Mouse (Mus musculus): Measurements from ENCODE around the gene Nkx2-5.

The Nkx2-5 gene

GRCm38 (mm10) chr17:26835956-26836355, 8.9 kb downstream of the Nkx2-5 start:
- DNase-seq: no peak

DNA sequence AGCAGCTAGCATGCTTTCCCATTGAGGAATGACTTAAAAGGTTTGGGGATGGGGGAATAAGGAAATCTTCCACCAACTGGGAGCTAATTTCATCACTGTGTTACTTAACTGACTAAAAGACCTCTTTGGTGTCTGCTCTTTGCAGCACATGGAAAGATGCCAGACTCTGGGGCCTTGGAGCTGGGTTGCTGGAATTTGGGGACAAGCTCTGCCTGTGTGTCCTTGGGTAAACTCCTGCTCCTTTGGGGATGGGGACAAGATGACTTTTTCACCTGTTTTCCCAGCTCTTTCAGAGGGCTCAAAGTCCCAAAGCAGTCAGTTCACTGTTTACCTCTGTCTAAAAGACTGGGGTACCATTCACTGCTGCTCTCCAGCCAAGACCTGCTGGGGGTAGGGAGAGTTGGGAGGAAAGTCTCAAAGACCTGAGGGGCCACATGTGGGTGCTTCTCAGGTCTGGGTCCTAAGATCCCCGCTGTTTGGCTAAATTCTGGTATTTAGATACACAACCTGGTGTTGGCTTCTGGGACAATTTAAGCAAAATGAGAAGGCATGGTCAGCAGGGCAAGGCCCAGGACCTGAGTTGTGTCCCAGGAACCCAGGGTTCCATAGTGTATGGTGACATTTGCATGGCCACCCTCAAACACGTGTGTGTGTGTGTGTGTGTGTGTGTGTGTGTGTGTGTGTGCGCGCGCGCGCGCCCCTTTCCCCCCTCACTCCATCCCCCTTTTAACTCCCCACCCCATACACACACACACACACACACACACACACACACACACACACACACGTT, 9.6 kb downstream of the Nkx2-5 start:
- no peak for DNase-seq

DNA sequence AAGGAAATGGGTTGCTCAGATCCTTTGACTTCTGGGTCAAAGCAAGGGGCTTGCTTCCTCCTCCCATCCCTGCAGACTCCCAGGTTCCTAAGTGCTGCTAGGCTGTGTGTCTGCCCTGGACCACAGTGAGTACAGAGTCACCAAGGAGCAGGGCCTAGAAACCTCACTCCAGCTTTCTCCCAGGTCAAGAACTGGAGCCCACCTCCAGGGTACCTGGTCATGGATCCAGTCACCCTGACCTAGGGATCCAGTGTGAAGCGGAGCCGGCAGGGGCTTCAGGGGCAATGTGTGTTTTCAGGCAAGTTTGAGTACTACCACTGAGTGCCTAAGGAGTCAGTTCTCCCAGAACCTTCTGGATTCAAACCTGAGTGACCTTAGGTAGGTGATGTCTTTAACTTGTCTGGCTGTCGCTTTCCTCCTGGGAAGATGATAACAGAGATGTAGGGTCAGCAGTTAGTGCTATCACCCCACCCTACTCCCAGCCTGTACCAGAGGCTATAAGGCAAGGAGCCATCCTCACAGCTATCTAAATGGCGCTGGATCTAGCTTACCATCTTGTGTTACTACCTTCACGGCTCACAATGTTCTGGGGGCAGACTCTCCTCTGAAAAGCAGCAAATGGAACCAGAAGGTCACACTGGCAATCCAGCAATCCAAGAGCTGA, 10.4 kb downstream of the Nkx2-5 start:
- no peak for DNase-seq

DNA sequence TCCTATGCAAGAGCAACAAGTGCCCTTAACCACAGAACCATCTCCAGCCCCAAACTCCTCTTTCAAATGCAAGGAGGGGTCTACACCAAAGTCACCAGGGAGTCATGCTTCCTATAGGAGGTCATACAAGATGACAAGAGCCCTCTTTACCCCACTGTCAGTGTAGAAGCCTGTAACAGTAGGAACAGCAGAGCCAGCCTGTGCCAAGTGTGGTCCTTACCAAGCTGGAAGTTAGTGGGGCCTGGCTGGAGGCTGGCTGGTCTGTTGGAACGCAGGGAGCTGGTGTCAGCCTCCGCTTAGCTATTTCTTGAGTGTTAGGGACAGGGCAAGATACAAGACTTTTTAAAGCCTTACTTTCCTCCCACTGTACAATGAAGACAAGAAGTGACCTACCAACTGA, 11.0 kb downstream of the Nkx2-5 start:
- no peak for DNase-seq

DNA sequence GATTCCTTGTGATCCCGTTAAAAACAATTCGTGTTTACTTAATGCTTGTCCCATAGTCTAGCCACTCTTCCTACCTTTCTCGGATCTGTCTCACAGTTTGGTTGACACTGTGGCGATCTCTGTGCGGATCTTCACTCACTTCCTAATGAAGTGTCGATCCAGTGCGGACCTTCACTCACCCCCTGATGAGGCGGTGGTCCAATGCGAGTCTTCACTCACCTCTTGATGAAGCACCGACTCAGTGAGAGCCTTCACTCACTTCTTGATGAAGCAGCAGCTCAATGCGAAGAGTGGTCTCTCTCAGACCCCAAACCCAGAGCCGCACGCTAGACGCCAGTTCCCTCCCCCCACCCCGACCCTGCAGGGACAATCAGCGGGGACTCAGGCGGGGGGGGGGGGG, 18.7 kb downstream of the Nkx2-5 start:
- no peak for DNase-seq

DNA sequence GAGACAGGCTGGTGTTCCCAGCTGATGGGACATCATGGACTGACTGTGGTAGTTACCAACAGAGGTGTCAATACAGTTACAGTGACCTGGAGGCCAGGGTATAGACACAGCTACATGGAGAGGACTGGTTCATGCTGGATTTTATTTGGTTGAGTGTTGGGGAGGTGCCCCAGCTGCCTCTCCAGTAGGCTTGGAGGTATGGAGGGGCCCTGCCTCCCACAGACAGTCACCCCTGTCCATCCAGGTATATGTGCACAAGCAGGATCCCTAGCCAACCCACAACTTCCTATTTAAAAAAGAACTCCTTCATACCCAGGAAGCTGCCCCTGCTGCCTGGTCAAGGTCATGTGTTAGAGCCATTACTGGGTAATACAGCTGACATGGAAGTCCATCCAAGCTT, 27.0 kb downstream of the Nkx2-5 start:
- DNase-seq: no peak

GRCm38 (mm10) chr17:26816810-26817209, 28.0 kb downstream of the Nkx2-5 start:
- no peak for DNase-seq

DNA sequence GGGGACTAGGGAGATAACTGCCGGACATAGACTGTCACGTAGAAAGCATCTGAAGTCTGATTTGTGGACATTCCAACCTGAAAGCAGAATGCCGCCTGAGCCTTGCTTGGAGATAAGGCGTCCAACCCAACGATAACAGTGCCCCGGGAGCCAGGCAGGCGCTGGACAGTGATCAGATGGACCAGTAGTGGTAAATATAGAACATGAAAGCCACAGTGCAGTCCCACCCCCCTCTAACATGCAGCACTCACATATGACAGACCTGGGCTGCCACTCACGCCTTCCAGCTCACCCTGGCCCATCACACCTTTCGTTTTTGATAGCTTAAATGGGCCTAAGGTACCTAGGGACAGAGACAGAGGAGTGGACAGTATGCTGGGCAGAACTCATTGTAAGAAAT, 31.3 kb downstream of the Nkx2-5 start:
- DNase-seq: no peak

DNA sequence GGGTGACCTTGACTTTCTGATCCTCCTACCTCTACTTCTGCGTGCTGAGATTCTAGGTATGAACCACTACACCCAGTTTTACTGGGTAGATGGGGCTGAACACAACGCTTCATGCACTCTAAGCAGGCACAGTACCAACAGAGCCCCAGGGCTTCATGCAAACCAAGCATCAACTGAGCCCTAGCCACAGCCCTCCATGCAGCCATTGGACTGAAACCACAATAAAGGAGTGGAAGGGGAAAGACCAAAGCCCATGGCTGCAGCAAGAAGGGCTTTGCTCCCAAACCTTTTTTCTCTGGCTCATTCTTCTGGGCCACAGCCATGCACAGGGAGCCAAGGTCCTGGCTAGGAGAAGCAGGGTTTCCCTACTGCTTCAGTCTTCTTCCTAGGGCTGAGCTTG, 32.2 kb downstream of the Nkx2-5 start:
- DNase-seq: no peak

DNA sequence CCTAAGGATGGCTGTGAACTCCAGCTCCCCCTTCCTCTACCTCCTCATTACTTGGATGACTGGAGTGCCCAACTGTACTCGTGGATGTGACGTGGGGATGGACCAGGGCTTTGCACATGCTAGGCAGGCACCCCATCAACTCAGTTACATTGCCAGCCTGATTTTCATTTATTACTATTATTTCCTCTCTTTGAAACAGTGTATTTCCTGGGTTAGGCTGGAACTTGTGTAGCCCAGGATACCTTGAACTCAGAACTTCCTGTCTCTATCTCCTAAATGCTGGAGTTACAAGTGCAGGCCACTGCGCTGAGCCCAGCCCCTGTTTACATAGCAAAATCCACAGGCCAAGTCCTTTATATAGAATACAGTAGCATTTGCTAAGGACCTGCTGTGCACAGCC, 41.9 kb downstream of the Nkx2-5 start:
- no peak for DNase-seq

- no peak for DNase-seq
Measured at GRCm38 (mm10) chr17:26797379-26798128, 47.3 kb downstream of the Nkx2-5 start.

- DNase-seq: no peak
Measured at GRCm38 (mm10) chr17:26795386-26795785, 49.4 kb downstream of the Nkx2-5 start.

GRCm38 (mm10) chr17:26794744-26795143, 50.1 kb downstream of the Nkx2-5 start:
- DNase-seq: peak; percentile 20

DNA sequence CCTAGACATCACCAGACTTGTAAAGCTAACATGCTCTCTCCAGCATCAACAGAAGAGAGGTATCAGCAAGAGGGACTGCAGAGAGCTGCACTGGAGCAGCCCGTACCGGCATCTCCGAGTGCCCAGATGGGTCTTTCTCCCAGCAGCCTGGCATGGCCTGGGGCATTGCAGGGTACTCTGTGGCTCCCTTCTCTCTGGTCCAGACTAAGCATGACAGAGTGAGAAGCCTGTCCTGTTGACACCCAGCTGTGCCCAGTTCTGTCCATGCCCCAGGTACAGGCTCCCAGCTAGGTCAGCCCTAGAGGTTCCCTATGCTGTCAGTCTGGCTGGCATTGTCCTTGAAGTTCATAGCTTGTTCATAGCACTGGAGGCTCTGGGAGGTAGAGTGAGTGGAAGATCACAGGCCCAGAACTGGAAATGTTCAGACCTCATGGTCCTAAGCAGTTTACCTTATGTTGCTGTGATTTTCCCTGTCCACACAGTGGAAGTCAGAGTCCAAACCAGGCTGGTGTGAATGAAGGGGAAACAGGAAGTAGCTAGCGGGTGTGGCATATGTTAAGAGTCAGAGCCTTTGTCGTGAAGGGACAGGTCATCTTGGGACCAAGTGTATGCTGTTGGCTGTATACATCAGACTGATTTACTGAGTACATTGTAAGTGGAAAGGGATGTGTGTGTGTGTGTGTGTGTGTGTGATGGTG, 51.6 kb downstream of the Nkx2-5 start:
- DNase-seq: no peak

GRCm38 (mm10) chr17:26792096-26792495, 52.7 kb downstream of the Nkx2-5 start:
- no peak for DNase-seq

DNA sequence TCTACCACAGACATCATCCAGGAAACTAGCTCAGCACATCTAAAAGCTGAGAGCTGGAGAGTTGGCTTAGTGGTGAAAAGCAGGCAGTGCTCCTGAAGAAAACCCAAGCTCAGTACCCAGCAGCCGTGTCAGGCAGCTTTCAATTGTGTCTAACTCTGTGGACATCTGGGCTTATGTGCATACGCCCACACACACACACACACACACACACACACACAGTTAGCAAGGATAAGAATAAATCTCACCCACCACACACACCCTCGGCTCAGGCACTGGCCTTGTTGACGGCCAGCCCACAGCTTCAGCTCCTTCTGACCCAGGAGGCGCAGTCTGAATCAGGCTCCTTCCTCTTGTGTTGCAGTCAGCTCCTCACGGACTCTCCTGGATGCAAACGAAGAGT, 53.2 kb downstream of the Nkx2-5 start:
- peak; percentile 25 for DNase-seq

DNA sequence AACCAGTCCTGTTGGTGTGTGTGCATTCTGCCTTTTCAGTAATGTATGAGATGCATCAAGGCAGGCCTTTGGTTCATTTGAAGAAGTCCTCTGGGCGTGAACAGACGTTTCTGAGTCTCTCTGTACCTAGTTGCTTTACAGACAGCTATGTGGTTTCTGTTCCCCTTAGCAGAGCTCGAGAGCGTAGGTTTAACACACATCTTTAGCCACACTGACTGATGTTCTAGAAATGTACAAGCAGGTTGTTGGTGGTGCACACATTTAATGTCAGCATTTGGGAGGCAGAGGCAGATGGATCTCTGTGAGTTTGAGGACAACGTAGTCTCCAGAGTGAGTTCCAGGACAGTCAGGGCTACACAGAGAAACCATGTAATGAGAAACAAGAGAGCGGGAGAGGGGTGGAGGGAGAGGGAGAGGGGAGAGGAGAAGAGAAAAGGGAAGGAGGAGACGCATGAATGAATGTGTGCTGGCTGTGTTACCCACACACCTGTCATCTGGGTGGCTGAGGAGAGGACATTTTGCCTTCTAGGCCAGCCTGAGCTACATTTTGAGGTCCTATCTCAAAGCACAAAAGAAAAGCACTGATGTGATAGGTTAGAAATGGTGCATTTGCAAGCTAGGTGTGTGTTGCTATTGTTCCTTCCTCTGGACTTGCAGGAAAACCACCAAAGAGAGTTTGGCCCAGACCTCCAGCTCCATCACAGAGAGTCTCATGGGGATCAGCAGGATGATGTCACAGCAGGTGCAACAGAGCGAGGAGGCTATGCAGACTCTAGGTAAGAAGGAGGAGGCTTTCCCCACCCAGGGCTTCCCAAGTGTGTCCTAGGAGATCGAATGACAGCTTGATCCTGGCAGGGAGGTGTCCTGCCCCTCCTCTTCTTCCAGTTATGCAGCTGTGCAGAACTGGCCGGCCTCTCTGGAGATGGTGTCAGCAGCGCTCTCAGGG, 54.3 kb downstream of the Nkx2-5 start:
- no peak for DNase-seq

GRCm38 (mm10) chr17:26789460-26790268, 55.1 kb downstream of the Nkx2-5 start:
- DNase-seq: no peak

DNA sequence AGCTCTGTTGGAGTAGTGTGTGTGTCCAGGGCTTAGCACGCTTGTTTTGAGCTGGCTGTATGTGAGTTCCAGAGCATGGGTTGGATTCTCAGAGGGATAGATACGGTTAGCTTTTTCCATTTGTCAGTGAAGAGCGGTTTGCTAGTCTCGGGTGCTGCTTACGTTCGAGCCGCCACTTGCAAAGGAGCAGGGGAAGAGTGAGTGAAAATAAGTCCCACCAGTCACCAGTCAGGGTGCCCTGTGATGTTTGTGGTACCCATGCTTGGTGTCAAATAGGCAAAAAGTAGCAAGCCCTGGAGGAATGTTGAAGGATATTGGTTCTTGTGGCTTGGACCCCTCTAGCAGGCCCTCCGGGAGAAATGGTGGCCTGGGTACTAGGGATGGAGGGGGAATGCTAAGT, 55.8 kb downstream of the Nkx2-5 start:
- no peak for DNase-seq
